Mouse (Mus musculus) CD4-positive, CD25-positive, alpha-beta regulatory T cell, adult 2 months (primary cell): Measurements from ENCODE around the gene Zscan2.
A peak's percentile ranks its signal among the peaks of the same experiment; 100 is the strongest.

Source experiments
- DNase-seq: peaks from one replicate; pipeline ENCODE4 v3.0.0-alpha.2; 2012; ENCODE audit warnings: low read depth, low spot score

Gene Zscan2

GRCm38 (mm10) chr7:80860729-80861274, at the start of gene Zscan2:
Gene Zscan2 (plus strand): TSS chr7:80860920.
- DNase-seq: peak; percentile 94

DNA sequence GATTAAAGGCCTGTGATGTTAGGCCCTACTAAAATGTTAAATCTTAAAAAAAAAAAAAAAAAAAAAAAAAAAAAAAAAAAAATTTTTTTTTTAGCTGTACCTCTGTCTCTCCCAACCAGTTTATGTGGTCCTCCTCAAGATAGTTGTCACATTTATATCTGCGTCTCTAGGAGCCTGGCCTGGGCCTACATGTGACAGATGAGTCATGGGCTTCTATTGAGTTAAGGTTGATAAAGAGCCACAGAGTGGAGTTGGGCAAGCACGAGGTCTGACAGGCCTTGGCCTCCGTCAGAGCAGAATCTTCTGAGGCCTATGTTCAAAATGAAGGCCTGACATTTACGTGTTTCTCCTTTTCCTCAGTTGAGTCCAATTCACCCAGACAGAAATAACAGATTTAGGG, 47.3 kb upstream of the Zscan2 start:
- no peak for DNase-seq

DNA sequence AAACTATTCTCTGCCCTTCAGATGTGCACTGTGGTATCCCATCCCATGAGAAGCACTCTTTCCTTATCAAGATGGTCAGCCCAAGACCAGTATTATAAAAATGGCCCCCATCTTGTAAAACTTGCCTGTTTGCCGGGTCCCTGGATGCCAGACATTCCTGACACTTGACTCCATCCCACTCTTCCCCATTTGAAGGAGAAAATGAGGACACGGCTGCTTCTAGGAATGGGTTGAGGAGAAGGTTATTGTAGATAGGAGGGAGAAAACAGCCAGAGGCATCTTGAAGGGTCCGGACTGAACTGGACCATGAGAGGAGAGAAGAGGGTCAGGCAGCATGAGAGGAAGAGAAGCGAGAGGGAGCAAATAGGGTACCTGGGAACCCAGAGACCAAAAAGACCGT, 44.1 kb upstream of the Zscan2 start:
- no peak for DNase-seq

- DNase-seq: no peak
Observed at GRCm38 (mm10) chr7:80820838-80821237, 39.9 kb upstream of the Zscan2 start.

- no peak for DNase-seq
Observed at GRCm38 (mm10) chr7:80823267-80823666, 37.5 kb upstream of the Zscan2 start.

DNA sequence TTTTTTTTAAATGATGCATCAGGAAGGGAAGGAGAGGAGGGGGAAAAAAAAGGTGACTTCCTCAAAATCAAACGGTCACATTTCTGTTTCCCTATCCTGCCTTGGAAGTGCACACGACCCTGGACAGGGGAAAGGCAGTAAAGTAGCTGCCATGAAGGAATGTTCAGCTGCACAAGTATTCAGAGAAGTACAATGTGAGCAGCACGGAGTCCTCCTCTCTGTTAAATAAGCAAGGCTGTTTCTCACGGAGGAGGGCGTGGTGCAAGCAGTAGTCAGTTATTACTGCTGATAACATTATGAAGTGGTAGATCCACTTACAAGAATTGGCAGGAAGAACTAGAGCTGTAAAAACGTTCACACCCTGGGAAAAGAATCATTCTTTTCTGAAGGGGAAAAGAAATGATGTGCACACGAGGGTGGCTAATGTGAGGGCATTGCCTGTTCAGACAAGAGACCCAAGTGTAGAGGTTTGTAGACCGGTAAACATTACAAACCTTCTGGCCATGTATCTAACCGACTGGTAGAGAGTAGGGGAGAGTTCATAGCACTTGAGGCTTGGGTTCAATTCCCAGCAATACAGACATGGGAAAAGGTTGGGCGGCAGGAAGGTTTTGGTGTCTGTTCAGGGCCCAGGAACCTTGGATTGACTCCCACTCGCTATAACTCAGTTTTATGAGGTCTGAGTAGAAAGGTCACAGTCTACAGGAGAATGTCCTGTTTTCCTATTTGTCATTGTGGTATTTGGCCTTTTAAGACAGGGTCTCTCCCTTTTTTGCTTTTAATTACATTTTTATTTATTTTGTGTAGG, 36.6 kb upstream of the Zscan2 start:
- DNase-seq: no peak

GRCm38 (mm10) chr7:80825843-80826403, 34.8 kb upstream of the Zscan2 start, which contains the start of gene Iqgap1:
Gene Iqgap1 (minus strand): TSS chr7:80825974.
- DNase-seq: no peak

- peak; percentile 81 for DNase-seq
Observed at GRCm38 (mm10) chr7:80828146-80828860, 32.4 kb upstream of the Zscan2 start.

DNA sequence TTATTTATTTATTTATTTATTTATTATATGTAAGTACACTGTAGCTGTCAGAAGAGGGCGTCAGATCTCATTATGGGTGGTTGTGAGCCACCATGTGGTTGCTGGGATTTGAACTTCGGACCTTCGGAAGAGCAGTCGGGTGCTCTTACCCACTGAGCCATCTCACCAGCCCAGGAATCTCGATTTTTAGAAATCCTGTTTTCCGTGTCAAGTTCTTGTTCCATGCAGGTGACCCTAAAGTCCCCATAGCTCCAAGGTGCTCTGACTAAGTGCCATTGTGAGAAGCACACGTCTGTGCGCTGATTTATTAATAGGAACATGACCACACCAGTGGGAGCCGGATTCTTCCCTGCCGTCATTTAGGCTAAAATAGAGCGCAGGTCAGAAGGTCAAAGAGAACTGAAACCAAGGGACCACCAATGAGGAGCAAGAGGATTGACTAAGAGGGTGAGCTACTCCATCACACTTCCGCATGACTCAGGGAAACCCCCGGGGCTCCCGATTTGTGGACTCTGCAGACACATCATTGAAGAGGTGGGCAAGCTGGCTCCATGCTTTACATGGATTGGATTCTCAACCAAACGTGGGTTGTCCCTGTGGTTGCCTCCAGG, 30.4 kb upstream of the Zscan2 start:
- DNase-seq: no peak

DNA sequence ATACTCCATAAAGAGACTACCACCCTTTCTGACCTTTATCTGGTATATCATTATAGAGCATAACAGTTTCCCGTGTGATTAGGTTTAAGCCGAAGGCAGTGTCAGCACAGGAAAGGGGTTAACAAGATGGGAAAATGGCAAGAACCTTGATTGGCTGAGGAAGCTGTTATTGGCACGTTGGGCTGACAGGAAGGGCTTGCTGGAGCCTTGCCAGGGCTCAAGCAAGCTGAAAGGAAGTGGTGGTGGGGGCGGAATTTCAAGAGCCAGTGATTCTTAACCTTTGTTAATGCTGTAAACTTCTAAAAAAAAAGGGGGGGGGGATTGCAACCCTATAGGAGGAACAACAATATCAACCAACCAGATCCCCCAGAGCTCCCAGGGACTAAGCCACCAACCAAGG, 28.5 kb upstream of the Zscan2 start:
- DNase-seq: peak; percentile 87

DNA sequence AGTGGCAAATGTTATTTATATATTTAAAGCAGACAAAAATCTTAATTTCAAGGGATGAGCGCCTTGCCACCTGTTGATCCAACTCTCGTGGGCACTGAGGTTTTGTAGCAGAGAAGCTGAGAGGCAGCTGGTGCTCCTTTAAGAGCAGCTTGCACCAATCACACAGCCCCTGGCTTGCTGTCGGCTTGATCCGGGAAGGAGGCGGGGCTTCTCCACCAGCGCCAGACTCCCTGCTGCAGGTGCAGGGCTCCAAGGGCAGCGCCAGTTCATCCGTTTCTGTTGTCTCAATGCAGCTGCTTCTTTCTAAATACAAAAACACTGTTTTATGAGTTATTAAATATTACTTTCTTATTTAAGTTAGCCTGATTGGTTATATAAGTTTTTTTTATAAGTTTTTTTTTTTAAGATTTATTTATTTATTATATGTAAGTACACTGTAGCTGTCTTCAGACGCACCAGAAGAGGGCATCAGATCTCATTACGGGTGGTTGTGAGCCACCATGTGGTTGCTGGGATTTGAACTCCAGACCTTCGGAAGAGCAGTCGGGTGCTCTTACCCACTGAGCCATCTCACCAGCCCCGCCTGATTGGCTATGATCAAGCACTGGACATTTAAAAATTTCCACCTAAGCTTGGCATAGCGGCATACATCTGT, 27.6 kb upstream of the Zscan2 start:
- peak; percentile 83 for DNase-seq

DNA sequence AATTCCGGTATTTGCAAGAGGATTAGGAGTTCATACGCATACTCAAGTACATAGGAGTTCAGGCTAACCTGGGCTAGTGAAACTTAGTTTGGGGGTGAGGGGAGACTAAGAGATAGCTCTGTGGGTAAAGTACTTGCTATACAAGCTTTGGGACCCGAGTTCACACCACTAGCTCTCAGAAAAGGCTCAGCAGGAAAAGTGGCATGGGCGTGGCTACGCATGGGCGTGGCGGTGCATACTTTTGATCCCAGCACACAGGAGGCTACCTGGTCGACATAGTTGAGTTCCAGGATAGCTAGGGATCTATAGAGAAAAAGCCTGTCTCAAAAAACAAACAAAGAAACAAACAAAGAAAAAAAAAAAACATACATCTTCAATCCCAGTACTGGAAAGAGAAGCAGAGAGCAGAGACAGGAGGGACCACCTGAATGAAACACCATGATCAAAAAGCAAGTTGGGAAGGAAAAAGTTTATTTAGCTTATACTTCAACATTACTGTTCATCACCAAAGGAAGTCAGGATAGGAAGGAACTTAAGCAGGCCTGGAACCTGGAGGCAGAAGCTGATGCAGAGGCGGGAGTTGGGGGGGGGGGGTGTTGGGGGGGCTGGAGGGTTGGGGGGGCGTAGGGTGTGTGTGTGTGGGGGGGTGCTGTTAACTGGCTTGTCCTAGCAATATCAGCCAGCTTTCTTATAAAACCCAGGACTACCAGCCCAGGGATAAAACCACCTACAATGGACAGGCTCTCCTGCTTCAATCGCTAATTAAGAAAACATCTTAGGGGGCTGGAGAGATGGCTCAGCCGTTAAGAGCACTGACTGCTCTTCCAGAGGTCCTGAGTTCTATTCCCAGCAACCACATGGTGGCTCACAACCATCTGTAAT, 26.8 kb upstream of the Zscan2 start:
- no peak for DNase-seq

GRCm38 (mm10) chr7:80835984-80836652, 24.6 kb upstream of the Zscan2 start:
- no peak for DNase-seq

DNA sequence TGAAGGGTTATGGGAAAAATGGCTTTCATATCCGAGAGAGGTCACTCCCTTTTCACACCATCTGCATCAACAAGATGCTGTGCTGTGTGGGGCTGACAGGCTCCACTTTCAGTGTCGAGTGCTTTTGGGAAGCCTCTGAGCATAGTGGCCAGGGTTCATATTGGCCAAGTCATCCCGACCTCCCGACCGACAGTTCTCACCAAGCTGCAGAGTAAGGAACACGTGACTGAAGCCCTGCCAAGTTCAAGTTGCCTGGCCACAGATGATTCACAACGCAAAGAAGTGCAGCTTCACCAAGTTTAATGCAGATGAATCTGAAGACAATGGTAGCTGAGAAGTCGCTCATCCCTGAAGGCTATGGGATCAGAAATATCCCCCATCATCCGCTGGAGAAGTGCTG, 23.0 kb upstream of the Zscan2 start:
- DNase-seq: no peak

GRCm38 (mm10) chr7:80838247-80838646, 22.5 kb upstream of the Zscan2 start:
- DNase-seq: no peak

DNA sequence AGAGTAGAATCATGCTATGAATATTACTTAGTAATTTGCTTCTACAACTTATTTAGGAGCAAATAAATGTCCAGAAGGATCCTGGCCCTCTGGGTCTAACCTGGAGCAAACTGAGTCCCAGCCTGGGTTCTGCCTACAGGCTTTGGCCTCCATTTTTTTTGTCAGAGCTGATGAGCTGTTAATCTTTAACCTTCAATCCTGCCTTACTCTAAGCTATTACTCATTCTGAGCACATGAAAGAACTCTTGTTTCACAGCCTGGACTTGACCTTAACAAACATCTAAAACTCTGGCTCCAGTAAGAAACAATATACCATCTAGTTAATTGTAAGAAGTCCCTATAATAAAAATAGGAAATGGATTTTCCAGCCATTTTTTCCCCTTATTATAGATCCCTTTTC, 21.0 kb upstream of the Zscan2 start:
- DNase-seq: no peak

DNA sequence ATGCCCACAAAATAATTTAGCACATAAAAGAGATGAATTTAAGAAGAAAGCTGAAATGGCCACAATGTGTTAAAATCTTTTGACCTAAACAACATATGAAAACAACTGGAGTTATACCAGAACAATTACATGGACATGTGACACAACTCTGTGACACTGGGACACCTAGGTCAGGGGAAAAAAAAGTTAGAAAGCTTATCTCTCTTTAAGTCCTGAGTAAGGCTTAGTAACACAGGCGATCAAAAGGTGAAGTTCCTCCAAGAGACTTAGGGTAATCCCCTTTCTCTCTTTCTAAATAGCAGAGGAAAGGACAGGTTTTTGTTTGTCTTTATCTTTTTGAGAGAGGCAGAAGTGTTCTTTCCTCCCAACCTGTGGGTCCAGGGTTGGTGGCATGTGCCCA, 20.5 kb upstream of the Zscan2 start:
- peak; percentile 51 for DNase-seq

- no peak for DNase-seq
Observed at GRCm38 (mm10) chr7:80840937-80841336, 19.8 kb upstream of the Zscan2 start.

GRCm38 (mm10) chr7:80842132-80842531, 18.6 kb upstream of the Zscan2 start:
- DNase-seq: no peak

GRCm38 (mm10) chr7:80843176-80843575, 17.5 kb upstream of the Zscan2 start:
- DNase-seq: no peak
